Mouse (Mus musculus) liver, adult 10 weeks (tissue): ENCODE measurements around the gene Tmem255a. TPM values are rescaled to one million over a fixed set of nuclear protein-coding genes. Genes with fewer than 3 reads are reported as not detected.

Source experiments
- polyA plus RNA-seq: library from polyadenylated mRNA; stranded (reverse); fragments of 350-450 nt; fragmentation: Illumina TruSeq; extraction: RNeasy Lipid Tissue Mini Kit (QIAGEN cat#74804); gene quantifications from one replicate; pipeline ENCODE4 v1.2.3, GENCODE M21; 2014; ENCODE audit warnings: low read depth, low replicate concordance

Gene Tmem255a
- not detected for polyA plus RNA-seq

DNA sequence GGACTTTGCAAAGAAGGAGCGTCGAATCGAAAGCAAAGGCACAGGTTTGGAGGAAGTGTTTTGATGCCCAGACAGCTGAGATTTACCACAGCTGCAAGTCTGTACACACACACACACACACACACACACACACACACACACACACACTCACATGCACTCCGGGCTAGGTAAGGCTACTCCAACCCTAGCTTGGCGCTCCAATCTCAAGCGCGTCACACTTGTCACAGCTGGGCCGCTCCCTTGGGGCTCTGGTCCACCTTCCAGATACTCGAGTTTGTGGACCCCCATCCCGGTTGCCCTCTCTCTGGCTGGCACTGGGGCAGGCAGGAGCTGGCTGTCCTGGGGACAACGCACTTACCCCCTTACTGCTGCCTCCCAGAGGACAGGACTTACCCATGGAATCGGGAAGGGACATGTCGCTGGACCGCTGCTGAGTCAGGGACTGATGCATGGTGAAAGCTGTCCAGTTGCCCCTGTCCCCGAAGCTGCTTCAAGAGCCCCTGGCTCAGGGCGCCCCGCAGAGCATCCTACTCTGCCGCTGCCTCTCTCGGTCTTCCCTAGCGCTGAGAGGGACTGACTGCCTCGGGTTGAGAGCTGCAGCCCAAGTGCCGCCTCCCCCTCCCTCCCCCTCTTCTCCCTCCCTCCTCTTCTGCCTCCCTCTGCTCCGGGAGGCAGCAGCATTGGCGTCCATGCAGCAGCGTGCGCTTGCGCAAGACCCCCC is at the start of gene Tmem255a:
Gene Tmem255a, minus strand, starts transcription at position 589 of the 721 bp plus-strand sequence.

DNA sequence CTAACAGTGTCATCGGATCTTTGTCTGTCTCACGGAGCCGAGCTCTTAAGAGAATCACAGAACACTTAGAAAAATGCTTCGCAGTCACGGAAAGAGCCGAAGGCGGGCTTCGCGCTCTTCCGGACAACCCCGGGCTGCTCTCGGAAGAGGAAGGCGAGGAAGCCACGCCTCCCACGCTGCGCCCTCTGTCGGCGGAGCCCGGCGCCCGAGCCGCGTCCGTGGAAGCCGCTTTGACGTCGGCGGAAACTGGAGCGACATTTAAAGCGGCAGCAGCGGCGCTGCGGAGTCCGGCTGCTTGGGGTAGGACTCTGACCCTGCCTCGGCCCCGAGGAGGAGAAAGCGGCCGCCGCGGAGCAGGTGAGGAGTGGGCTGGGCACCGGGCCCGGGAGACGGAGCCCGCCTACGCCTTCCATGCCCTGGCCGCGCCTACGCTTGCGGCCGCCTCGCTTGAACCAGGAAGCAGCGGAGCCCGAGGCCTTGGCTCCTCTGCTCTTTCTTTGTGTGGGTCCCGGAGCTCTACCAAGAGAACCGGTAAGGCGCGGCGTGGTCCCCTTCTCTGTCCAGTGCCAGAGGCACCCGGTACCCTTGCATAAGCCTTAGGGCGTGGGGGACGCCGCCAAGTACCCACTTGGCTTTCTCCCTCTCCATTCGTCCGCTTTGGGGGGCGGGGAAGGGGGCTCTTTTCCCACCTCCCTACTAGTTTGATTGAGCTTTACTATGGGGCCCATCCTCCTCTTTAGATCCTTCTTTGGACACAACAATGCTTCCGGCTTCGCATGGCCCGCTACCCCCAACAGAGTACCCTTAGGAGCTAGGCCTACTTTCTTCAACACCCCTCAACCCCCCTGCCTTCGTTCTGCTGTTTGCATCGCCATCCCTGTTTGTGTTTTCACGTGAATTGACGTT is 62.4 kb downstream of the Tmem255a start, which contains the start of gene Zbtb33:
Gene Zbtb33, plus strand, starts transcription at position 242 of the 906 bp plus-strand sequence.

Other genes starting within 250 kb of the Tmem255a start
- not detected for gene Btg1-ps1, start 233.6 kb downstream of the Tmem255a start, polyA plus RNA-seq
- not detected for gene Btg1-ps2, start 209.3 kb downstream of the Tmem255a start, polyA plus RNA-seq
- not detected for gene Rhox10, start 186.0 kb downstream of the Tmem255a start, polyA plus RNA-seq
- not detected for gene Rhox11, start 167.3 kb downstream of the Tmem255a start, polyA plus RNA-seq
- not detected for gene Rhox12, start 141.5 kb downstream of the Tmem255a start, polyA plus RNA-seq
- not detected for gene Rhox13, start 131.2 kb downstream of the Tmem255a start, polyA plus RNA-seq
- 28.3 TPM for gene Zbtb33, start 62.6 kb downstream of the Tmem255a start, polyA plus RNA-seq
- not detected for gene Atp1b4, start 63.7 kb upstream of the Tmem255a start, polyA plus RNA-seq
- 1,372 TPM for gene Lamp2, start 204.0 kb upstream of the Tmem255a start, polyA plus RNA-seq